Mouse (Mus musculus): Measurements from ENCODE around the gene Sorcs3. TPM values are rescaled to one million over a fixed set of nuclear protein-coding genes. Genes with fewer than 3 reads are reported as not detected.

Gene Sorcs3
- polyA plus RNA-seq, 1 experiment = 0.66 TPM

GRCm38 (mm10) chr19:48204892-48205761 is 698 bp upstream of the Sorcs3 start:
- TF ChIP-seq POLR2A (IDR thresholded peaks at IDR 0.05; ENCODE audit: low read depth, low read length) (no peak), CTCF (conservative IDR thresholded peaks at IDR 0.05; ENCODE audit: insufficient read depth, insufficient read length, low read depth, low read length) (no peak)
- WGBS = under 1% methylated on average over 56 of the region's 62 CpGs
- 0 out of 2 replicates have a peak, but pooled peaks cover 1% of the 10 kb centered on the region for H3K27me3 ChIP-seq (replicated peaks; ENCODE audit: control insufficient read depth, insufficient read depth, low read length)
- H3K27ac ChIP-seq (ENCODE audit: insufficient read depth, low read depth, low read length) = no peak overlapping the region
- no peak for DNase-seq
- no peaks in the 10 kb centered on the region for H3K4me1 ChIP-seq (ENCODE audit: control insufficient read depth, insufficient read depth, low read length)
- H3K36me3 ChIP-seq (ENCODE audit: control insufficient read depth, insufficient read depth, low read length) = no peaks in the 10 kb centered on the region
- no peak overlapping the region; the same call in 1 of the 2 replicates for H3K4me3 ChIP-seq (ENCODE audit: insufficient read depth, low read depth, low read length)

- 3% methylated on average over 21 of the region's 21 CpGs for WGBS
- H3K27me3 ChIP-seq (replicated peaks; ENCODE audit: control insufficient read depth, insufficient read depth, low read length) = 0 out of 2 replicates have a peak, but pooled peaks cover 1% of the 10 kb centered on the region
- no peaks in the 10 kb centered on the region for H3K36me3 ChIP-seq (ENCODE audit: control insufficient read depth, insufficient read depth, low read length)
- no peak overlapping the region for H3K4me3 ChIP-seq (ENCODE audit: insufficient read depth, low read depth, low read length)
- H3K4me1 ChIP-seq (ENCODE audit: control insufficient read depth, insufficient read depth, low read length) = no peaks in the 10 kb centered on the region
- no peak for TF ChIP-seq CTCF (conservative IDR thresholded peaks at IDR 0.05; ENCODE audit: insufficient read depth, insufficient read length, low read depth, low read length)
- no peak for TF ChIP-seq POLR2A (IDR thresholded peaks at IDR 0.05; ENCODE audit: low read depth, low read length)
- no peak for DNase-seq
- no peak overlapping the region for H3K27ac ChIP-seq (ENCODE audit: insufficient read depth, low read depth, low read length)
These were observed 1.3 kb downstream of the Sorcs3 start for GRCm38 (mm10) chr19:48206861-48207730.

GRCm38 (mm10) chr19:48207731-48208370 is 2.0 kb downstream of the Sorcs3 start:
- Histone ChIP-seq H3K4me1 (ENCODE audit: control insufficient read depth, insufficient read depth, low read length) (no peaks in the 10 kb centered on the region), H3K4me3 (ENCODE audit: insufficient read depth, low read depth, low read length) (no peak overlapping the region), H3K27me3 (replicated peaks; ENCODE audit: control insufficient read depth, insufficient read depth, low read length) (0 out of 2 replicates have a peak, but pooled peaks cover 1% of the 10 kb centered on the region), H3K27ac (ENCODE audit: insufficient read depth, low read depth, low read length) (no peak overlapping the region), H3K36me3 (ENCODE audit: control insufficient read depth, insufficient read depth, low read length) (no peaks in the 10 kb centered on the region)
- DNase-seq = no peak
- 14% methylated on average over 10 of the region's 10 CpGs for WGBS
- no peak for TF ChIP-seq CTCF (conservative IDR thresholded peaks at IDR 0.05; ENCODE audit: insufficient read depth, insufficient read length, low read depth, low read length)
- TF ChIP-seq POLR2A (IDR thresholded peaks at IDR 0.05; ENCODE audit: low read depth, low read length) = no peak

GRCm38 (mm10) chr19:48215379-48215778 is 9.6 kb downstream of the Sorcs3 start:
- no peak for DNase-seq
- Histone ChIP-seq H3K4me3 (ENCODE audit: insufficient read depth, low read depth, low read length) (no peak overlapping the region), H3K27ac (ENCODE audit: insufficient read depth, low read depth, low read length) (no peak overlapping the region), H3K36me3 (ENCODE audit: control insufficient read depth, insufficient read depth, low read length) (no peaks in the 10 kb centered on the region), H3K4me1 (ENCODE audit: control insufficient read depth, insufficient read depth, low read length) (no peaks in the 10 kb centered on the region), H3K27me3 (replicated peaks; ENCODE audit: control insufficient read depth, insufficient read depth, low read length) (no peaks in the 10 kb centered on the region)
- TF ChIP-seq CTCF (conservative IDR thresholded peaks at IDR 0.05; ENCODE audit: insufficient read depth, insufficient read length, low read depth, low read length) = no peak
- TF ChIP-seq POLR2A (IDR thresholded peaks at IDR 0.05; ENCODE audit: low read depth, low read length) = no peak

- Histone ChIP-seq H3K4me3 (ENCODE audit: insufficient read depth, low read depth, low read length) (no peak overlapping the region), H3K27ac (ENCODE audit: insufficient read depth, low read depth, low read length) (no peak overlapping the region), H3K36me3 (ENCODE audit: control insufficient read depth, insufficient read depth, low read length) (no peaks in the 10 kb centered on the region), H3K27me3 (replicated peaks; ENCODE audit: control insufficient read depth, insufficient read depth, low read length) (no peaks in the 10 kb centered on the region), H3K4me1 (ENCODE audit: control insufficient read depth, insufficient read depth, low read length) (no peaks in the 10 kb centered on the region)
- DNase-seq = no peak
- TF ChIP-seq CTCF (conservative IDR thresholded peaks at IDR 0.05; ENCODE audit: insufficient read depth, insufficient read length, low read depth, low read length) (no peak), POLR2A (IDR thresholded peaks at IDR 0.05; ENCODE audit: low read depth, low read length) (no peak)
- 56% methylated on average over 13 of the region's 13 CpGs for WGBS
These were observed 32.1 kb downstream of the Sorcs3 start for GRCm38 (mm10) chr19:48237786-48238372.

- no peak for DNase-seq
These were observed 32.6 kb downstream of the Sorcs3 start for GRCm38 (mm10) chr19:48238391-48238790.

More at GRCm38 (mm10) chr19:48238391-48238790, 32.6 kb downstream of the Sorcs3 start:
- Histone ChIP-seq H3K27me3 (replicated peaks; ENCODE audit: control insufficient read depth, insufficient read depth, low read length) (no peaks in the 10 kb centered on the region), H3K4me3 (ENCODE audit: insufficient read depth, low read depth, low read length) (no peak overlapping the region), H3K27ac (ENCODE audit: insufficient read depth, low read depth, low read length) (no peak overlapping the region), H3K36me3 (ENCODE audit: control insufficient read depth, insufficient read depth, low read length) (no peaks in the 10 kb centered on the region), H3K4me1 (ENCODE audit: control insufficient read depth, insufficient read depth, low read length) (no peaks in the 10 kb centered on the region)
- TF ChIP-seq POLR2A (IDR thresholded peaks at IDR 0.05; ENCODE audit: low read depth, low read length) (no peak), CTCF (conservative IDR thresholded peaks at IDR 0.05; ENCODE audit: insufficient read depth, insufficient read length, low read depth, low read length) (no peak)
- WGBS = 77% methylated on average over 9 of the region's 9 CpGs
